Mouse (Mus musculus): ENCODE data around the gene Vwa5b1.

- TF ChIP-seq CTCF (IDR thresholded peaks at IDR 0.05; ENCODE audit: low read depth, low read length), result no peak
- TF ChIP-seq POLR2A (IDR thresholded peaks at IDR 0.05; ENCODE audit: borderline replicate concordance, low read depth, low read length), result no peak
Observed at GRCm38 (mm10) chr4:138582446-138582845, 53.2 kb downstream of the Vwa5b1 start.

Measured in bone marrow macrophage, adult 2 months (primary cell).